Mouse (Mus musculus) lung, postnatal 10 days (tissue): ENCODE data around the gene Kbtbd12.

ENCODE experiments used
- DNase-seq: peaks from one replicate; pipeline ENCODE4 v3.0.0; 2021

Kbtbd12 gene

GRCm38 (mm10) chr6:88626462-88626861, 11.3 kb downstream of the Kbtbd12 start:
- DNase-seq: no peak

- DNase-seq: peak; percentile 17
These were observed 15.8 kb downstream of the Kbtbd12 start for GRCm38 (mm10) chr6:88621816-88622481.

GRCm38 (mm10) chr6:88619542-88619941, 18.2 kb downstream of the Kbtbd12 start:
- no peak for DNase-seq

GRCm38 (mm10) chr6:88615352-88615751, 22.4 kb downstream of the Kbtbd12 start:
- no peak for DNase-seq

- DNase-seq: peak; percentile 26
These were observed 31.3 kb downstream of the Kbtbd12 start for GRCm38 (mm10) chr6:88606417-88606816.

GRCm38 (mm10) chr6:88605715-88606114, 32.0 kb downstream of the Kbtbd12 start:
- DNase-seq: no peak

- DNase-seq: no peak
These were observed 32.5 kb downstream of the Kbtbd12 start for GRCm38 (mm10) chr6:88605235-88605634.

GRCm38 (mm10) chr6:88596108-88596507, 41.6 kb downstream of the Kbtbd12 start:
- no peak for DNase-seq

- DNase-seq: no peak
These were observed 45.4 kb downstream of the Kbtbd12 start for GRCm38 (mm10) chr6:88592367-88592766.

- DNase-seq: no peak
These were observed 47.5 kb downstream of the Kbtbd12 start for GRCm38 (mm10) chr6:88590231-88590630.

- peak; percentile 61 for DNase-seq
These were observed 48.2 kb downstream of the Kbtbd12 start for GRCm38 (mm10) chr6:88589517-88589916.

GRCm38 (mm10) chr6:88588581-88589256, 49.0 kb downstream of the Kbtbd12 start:
- no peak for DNase-seq

- no peak for DNase-seq
These were observed 50.7 kb downstream of the Kbtbd12 start for GRCm38 (mm10) chr6:88587091-88587490.

GRCm38 (mm10) chr6:88583950-88584349, 53.8 kb downstream of the Kbtbd12 start:
- DNase-seq: no peak

- DNase-seq: no peak
These were observed 61.3 kb downstream of the Kbtbd12 start for GRCm38 (mm10) chr6:88576495-88576894.

GRCm38 (mm10) chr6:88566676-88567075, 71.1 kb downstream of the Kbtbd12 start:
- no peak for DNase-seq

GRCm38 (mm10) chr6:88565033-88565432, 72.7 kb downstream of the Kbtbd12 start:
- DNase-seq: peak; percentile 25

GRCm38 (mm10) chr6:88560156-88560555, 77.6 kb downstream of the Kbtbd12 start:
- no peak for DNase-seq

- no peak for DNase-seq
These were observed 78.1 kb downstream of the Kbtbd12 start for GRCm38 (mm10) chr6:88559688-88560087.

- no peak for DNase-seq
These were observed 79.7 kb downstream of the Kbtbd12 start for GRCm38 (mm10) chr6:88558076-88558475.

GRCm38 (mm10) chr6:88557548-88557947, 80.2 kb downstream of the Kbtbd12 start:
- DNase-seq: no peak

- no peak for DNase-seq
These were observed 87.8 kb downstream of the Kbtbd12 start for GRCm38 (mm10) chr6:88549916-88550315.

- peak; percentile 78 for DNase-seq
These were observed 88.5 kb downstream of the Kbtbd12 start for GRCm38 (mm10) chr6:88549137-88549814.
